Mouse (Mus musculus) T-helper 17 cell (primary cell): ENCODE results near the gene Adora2b.

Experiments used
- in situ Hi-C, 2 experiments: fragments of 300-600 bp; cut with MboI, MseI; formaldehyde crosslinking; loops; 1 replicate in 1 of 2; 2 replicates in 1 of 2; pipeline ENCODE4 v1.15.1; 2025; ENCODE audit warnings: high pct_unique_total_duplicates in 2 of 2

Gene Adora2b

GRCm38 (mm10) chr11:62248401-62249244, at the start of gene Adora2b:
Gene Adora2b (plus strand): TSS chr11:62248984.
- in situ Hi-C loops = no loop called here

GRCm38 (mm10) chr11:62200901-62201512, 47.8 kb upstream of the Adora2b start:
- in situ Hi-C loops = no loop called here

- in situ Hi-C loops = no loop called here
These were observed 46.1 kb upstream of the Adora2b start for GRCm38 (mm10) chr11:62202645-62203044.

- in situ Hi-C loops = no loop called here
These were observed 39.7 kb upstream of the Adora2b start for GRCm38 (mm10) chr11:62209111-62209510.

- in situ Hi-C loops = no loop called here
These were observed 38.9 kb upstream of the Adora2b start for GRCm38 (mm10) chr11:62209891-62210290.

GRCm38 (mm10) chr11:62213384-62213989, 35.3 kb upstream of the Adora2b start:
- in situ Hi-C loops = no loop called here

- in situ Hi-C loops = no loop called here
These were observed 33.7 kb upstream of the Adora2b start for GRCm38 (mm10) chr11:62215107-62215506.

- in situ Hi-C loops = no loop called here
These were observed 31.0 kb upstream of the Adora2b start for GRCm38 (mm10) chr11:62217751-62218150.

GRCm38 (mm10) chr11:62220756-62221510, 27.9 kb upstream of the Adora2b start:
- in situ Hi-C loops = loop anchor here in 1 of 2 experiments (5.0 kb wide), 1 partner anchor 84 kb away; no protein-coding TSS in a partner anchor

GRCm38 (mm10) chr11:62223416-62223815, 25.4 kb upstream of the Adora2b start:
- in situ Hi-C loops = loop anchor here in 1 of 2 experiments (5.0 kb wide), 1 partner anchor 86 kb away; no protein-coding TSS in a partner anchor

- in situ Hi-C loops = loop anchor here in 1 of 2 experiments (5.0 kb wide), 1 partner anchor 87 kb away; no protein-coding TSS in a partner anchor
These were observed 24.8 kb upstream of the Adora2b start for GRCm38 (mm10) chr11:62223962-62224361.

GRCm38 (mm10) chr11:62224797-62225196, 24.0 kb upstream of the Adora2b start:
- in situ Hi-C loops = loop anchor here (5.0 kb wide), 2 partner anchors 87 to 727 kb away; no protein-coding TSS in a partner anchor

- in situ Hi-C loops = no loop called here
These were observed 8.0 kb upstream of the Adora2b start for GRCm38 (mm10) chr11:62240631-62241261.

GRCm38 (mm10) chr11:62243871-62244270, 4.9 kb upstream of the Adora2b start:
- in situ Hi-C loops = no loop called here

GRCm38 (mm10) chr11:62244471-62244870, 4.3 kb upstream of the Adora2b start:
- in situ Hi-C loops = no loop called here

- in situ Hi-C loops = no loop called here
These were observed 904 bp upstream of the Adora2b start for GRCm38 (mm10) chr11:62247759-62248400.

GRCm38 (mm10) chr11:62249266-62250037, 668 bp downstream of the Adora2b start:
- in situ Hi-C loops = no loop called here

GRCm38 (mm10) chr11:62251047-62251446, 2.3 kb downstream of the Adora2b start:
- in situ Hi-C loops = no loop called here

GRCm38 (mm10) chr11:62253380-62253779, 4.6 kb downstream of the Adora2b start:
- in situ Hi-C loops = no loop called here

GRCm38 (mm10) chr11:62259214-62259613, 10.4 kb downstream of the Adora2b start:
- in situ Hi-C loops = no loop called here
